Mouse (Mus musculus): ENCODE results near the gene Nhlrc2.
A peak's percentile ranks its signal among the peaks of the same experiment; 100 is the strongest.

The Nhlrc2 gene

GRCm38 (mm10) chr19:56565358-56565757 is 17.3 kb downstream of the Nhlrc2 start:
- DNase-seq = no peak

DNA sequence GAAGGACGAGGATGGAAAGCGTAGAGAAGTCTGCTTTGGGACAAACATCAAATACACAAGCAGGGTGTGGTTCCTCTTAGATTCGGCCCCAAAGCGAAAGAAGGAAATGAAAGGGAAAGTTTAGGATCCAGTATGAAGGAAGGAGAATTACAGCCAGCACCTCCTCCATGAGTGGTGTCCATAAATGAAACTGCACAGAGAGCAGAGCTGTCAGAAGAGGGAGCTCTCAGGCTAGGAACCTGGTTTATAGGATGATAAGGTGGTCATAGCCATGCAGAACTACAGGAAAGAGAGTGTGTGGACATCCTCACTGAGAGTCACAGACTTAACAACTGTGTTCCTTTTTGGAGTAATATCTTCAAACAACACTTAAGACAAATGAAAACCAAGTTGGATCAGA is 18.0 kb downstream of the Nhlrc2 start:
- DNase-seq = no peak

- DNase-seq = no peak
Measured at GRCm38 (mm10) chr19:56566940-56567339, 18.9 kb downstream of the Nhlrc2 start.

GRCm38 (mm10) chr19:56570781-56571180 is 22.7 kb downstream of the Nhlrc2 start:
- no peak for DNase-seq

GRCm38 (mm10) chr19:56571234-56571633 is 23.2 kb downstream of the Nhlrc2 start:
- no peak for DNase-seq

DNA sequence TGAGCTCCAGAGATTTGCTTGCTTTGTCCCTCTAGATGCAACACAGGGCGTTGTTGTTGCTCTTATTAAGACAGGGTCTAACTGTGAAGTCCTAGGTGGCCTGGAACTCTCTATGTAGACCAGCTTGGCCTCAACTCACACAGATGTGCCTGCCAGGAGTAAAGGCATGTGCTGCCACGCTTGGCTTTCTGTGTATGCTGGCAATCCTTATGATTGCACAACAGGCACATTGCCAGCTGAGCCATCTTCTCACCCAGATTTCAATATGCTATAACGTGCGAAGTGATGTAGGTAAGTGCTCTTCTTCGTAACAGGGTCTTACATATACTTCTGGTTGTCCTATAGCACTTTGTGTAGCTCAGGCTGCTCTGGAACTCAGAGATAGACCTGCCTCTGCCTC is 23.9 kb downstream of the Nhlrc2 start:
- DNase-seq = no peak

- no peak for DNase-seq
Measured at GRCm38 (mm10) chr19:56573184-56573583, 25.1 kb downstream of the Nhlrc2 start.

- DNase-seq = no peak
Measured at GRCm38 (mm10) chr19:56577801-56578200, 29.7 kb downstream of the Nhlrc2 start.

DNA sequence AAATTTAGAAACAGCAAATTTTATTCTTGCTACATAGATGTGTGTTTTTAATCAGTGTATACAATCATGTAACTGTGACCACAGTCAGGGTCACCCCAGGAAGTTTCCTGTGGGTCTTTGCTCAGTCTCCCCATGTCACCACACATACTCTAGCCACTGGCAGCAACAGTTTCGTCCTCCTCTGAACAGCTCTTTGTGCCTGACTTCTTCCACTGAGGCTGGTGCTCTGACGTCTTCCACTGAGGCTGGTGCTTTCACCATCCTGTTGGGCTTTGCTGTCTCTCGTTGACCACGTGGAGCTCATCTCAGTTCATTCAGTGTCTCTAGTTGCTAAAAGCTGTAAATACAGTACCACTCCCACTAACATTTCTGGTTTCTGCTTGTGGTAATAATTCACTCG is 33.9 kb downstream of the Nhlrc2 start:
- no peak for DNase-seq

- DNase-seq = no peak
Measured at GRCm38 (mm10) chr19:56583785-56584184, 35.7 kb downstream of the Nhlrc2 start.

DNA sequence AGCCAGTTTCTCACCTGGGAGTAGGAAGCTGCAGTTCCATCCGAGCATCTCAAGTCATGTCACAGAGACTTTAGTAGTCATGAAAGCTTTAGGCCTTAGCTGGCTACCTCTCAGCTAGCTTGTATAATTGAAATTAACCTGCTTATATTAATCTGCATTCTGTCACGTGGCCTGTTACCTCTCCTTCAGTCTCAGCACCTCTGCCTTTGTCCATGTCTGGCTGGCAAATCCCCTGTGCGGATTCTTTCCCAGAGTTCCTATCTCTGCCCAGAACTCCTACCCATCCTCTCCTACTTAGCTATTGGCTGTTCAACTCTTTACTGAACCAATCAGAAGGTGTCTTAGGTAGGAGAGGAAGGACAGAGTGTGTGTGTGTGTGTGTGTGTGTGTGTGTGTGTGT is 36.2 kb downstream of the Nhlrc2 start:
- DNase-seq = no peak

- no peak for DNase-seq
Measured at GRCm38 (mm10) chr19:56586320-56586719, 38.3 kb downstream of the Nhlrc2 start.

- peak; percentile 52 for DNase-seq
Measured at GRCm38 (mm10) chr19:56588205-56588626, 40.2 kb downstream of the Nhlrc2 start.

DNA sequence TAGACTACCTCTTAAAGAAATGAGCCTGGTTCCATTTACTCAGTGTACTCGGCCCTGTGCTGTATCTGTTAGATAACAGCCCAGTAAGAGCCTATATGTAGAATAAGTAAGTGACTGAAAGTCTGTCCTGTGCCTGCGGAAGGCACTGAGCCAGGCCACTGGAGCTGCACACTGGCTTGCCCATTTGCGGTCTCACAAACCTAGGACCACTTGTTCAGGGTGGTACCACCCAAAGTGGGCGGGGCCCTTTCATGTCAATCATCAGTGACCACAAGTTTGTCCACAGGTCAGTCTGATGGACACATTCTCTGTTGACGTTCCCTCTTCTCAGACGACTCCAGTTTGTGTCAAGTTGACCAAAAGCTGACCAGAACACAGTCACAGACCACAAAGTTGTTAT is 40.9 kb downstream of the Nhlrc2 start:
- DNase-seq = no peak

- no peak for DNase-seq
Measured at GRCm38 (mm10) chr19:56589455-56589854, 41.4 kb downstream of the Nhlrc2 start.

GRCm38 (mm10) chr19:56590250-56590649 is 42.2 kb downstream of the Nhlrc2 start:
- no peak for DNase-seq

DNA sequence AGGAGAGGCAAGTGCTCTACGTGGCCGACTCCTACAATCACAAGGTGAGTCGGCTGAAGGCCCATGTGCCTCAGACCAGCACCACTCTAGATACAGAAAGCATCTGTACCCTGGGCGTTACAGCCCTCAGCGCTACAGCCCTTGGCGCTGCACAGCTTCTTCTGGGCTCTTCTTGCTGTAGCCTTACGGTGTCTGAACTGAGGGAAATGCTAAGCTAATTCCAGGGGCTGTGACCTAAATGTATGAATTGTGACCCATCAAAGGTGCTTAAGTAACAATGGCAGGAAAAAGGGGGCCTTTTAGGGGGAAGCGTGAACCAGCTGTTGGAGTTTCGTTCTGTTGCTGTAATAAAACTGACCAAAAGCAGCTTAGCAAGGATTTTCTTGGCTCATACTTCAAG is 44.4 kb downstream of the Nhlrc2 start:
- DNase-seq = no peak

GRCm38 (mm10) chr19:56599996-56600395 is 51.9 kb downstream of the Nhlrc2 start:
- DNase-seq = no peak

- no peak for DNase-seq
Measured at GRCm38 (mm10) chr19:56600797-56601196, 52.7 kb downstream of the Nhlrc2 start.

DNA sequence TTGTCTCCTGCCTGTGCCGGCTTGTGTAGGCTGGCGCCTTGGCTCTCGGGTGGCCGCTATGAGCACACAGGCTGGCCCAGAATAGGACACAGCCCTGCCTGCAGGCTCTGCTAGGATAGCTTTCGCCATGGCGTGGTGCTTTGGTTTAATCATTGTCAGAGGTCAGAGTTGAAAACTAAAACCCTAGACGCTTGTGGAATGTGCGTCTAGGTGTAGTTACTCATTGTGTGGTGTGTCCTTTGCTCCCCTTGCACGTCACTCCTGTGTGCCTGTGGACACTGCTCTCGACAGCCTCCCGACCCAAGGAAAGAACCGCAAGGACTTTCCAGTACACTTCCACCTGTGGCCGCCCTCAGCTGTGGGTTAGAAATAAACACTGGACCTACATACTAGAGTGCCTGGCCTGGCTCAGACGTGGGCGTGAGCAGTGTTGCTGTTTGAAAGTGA is 53.9 kb downstream of the Nhlrc2 start:
- DNase-seq = no peak

DNA sequence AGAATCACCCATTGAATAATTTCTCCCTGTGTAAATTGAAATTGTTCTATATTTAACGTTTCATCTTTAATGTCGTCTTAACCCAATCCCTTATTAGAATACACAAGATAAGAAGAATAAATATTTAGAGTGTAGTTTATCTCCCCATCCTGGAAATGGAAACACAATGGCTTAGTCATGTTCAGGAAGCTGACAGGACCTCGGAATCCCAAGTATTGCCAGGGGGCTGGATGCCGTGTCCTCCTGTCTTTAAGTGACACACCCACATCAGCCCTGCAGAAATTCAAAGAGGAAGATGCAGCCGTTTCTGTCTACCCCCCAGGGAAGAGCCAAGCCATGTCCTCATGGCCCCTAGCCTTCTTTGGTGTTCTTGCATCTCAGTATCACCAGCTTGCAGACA is 60.9 kb downstream of the Nhlrc2 start:
- no peak for DNase-seq

DNA sequence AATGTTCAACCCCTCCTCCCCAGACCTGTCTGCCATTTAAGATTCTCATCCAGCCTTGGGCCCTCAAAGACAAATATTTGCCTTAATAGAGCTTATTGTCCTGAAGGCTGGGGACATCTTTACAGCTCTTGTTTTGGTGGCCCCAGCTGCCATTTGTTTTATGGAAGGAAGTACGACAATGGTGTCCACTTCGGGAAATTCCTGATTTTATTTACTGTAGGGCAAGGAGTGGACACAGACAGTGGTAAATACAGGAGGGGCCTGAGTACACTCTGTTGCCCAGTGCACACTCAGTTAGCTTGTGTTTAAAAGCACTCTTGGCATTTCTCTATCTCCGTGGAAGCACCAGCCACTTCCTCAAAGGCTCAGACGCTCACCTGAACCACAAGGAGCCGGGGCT is 66.1 kb downstream of the Nhlrc2 start:
- DNase-seq = no peak

DNA sequence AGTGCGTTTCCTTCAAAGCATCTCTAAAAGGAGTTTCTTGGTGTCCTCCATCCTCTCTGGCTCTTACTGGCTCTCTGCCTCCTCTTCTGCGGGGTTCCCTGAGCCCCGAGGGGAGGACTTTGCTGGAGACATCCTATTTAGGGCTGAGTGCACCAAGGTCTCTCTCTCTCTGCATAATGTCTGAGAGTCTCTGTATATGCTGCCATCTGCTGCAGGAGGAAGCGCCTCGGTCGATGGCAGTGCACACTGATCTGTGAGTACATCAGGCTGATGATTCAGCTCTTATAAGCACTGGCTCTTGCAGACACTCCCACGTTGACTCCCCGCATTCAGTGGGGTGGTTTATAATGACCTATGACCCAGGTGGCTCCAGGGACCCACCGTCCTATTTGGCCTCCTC is 70.8 kb downstream of the Nhlrc2 start:
- DNase-seq = no peak

- DNase-seq = no peak
Measured at GRCm38 (mm10) chr19:56619546-56619945, 71.5 kb downstream of the Nhlrc2 start.

- no peak for DNase-seq
Measured at GRCm38 (mm10) chr19:56621876-56622275, 73.8 kb downstream of the Nhlrc2 start.

- DNase-seq = no peak
Measured at GRCm38 (mm10) chr19:56627881-56628472, 79.9 kb downstream of the Nhlrc2 start.
